Mouse (Mus musculus): ENCODE data around the gene Gm20671.
"Not testable (repeated sequence)": the region's sequence is repeated elsewhere in the genome, so short reads cannot be mapped to it uniquely, and the experiment has no call there.

Gm20671 gene

GRCm38 (mm10) chr5:32827009-32827408 lies at the start of gene Gm20671:
TSS of gene Gm20671 (minus strand) at chr5:32827109.
- DNase-seq (ENCODE audit: low spot score), result no peak

- no peak for DNase-seq (ENCODE audit: low spot score)
Observed at GRCm38 (mm10) chr5:32872346-32872745, 45.4 kb upstream of the Gm20671 start.

- no peak for DNase-seq (ENCODE audit: low spot score)
Observed at GRCm38 (mm10) chr5:32869389-32870024, 42.6 kb upstream of the Gm20671 start.

GRCm38 (mm10) chr5:32863253-32864228 lies 36.6 kb upstream of the Gm20671 start, which contains the start of gene Depdc5:
TSS of gene Depdc5 (plus strand) at chr5:32863701.
- DNase-seq (ENCODE audit: low spot score), result peak; percentile 96

- no peak for DNase-seq (ENCODE audit: low spot score)
Observed at GRCm38 (mm10) chr5:32862469-32863132, 35.7 kb upstream of the Gm20671 start.

GRCm38 (mm10) chr5:32861082-32861481 lies 34.2 kb upstream of the Gm20671 start:
- no peak for DNase-seq (ENCODE audit: low spot score)

GRCm38 (mm10) chr5:32857781-32858220 lies 30.9 kb upstream of the Gm20671 start:
- peak; percentile 26 for DNase-seq (ENCODE audit: low spot score)

GRCm38 (mm10) chr5:32855274-32855673 lies 28.4 kb upstream of the Gm20671 start:
- DNase-seq (ENCODE audit: low spot score), result not testable (repeated sequence)

- DNase-seq (ENCODE audit: low spot score), result no peak
Observed at GRCm38 (mm10) chr5:32854818-32855217, 27.9 kb upstream of the Gm20671 start.

- DNase-seq (ENCODE audit: low spot score), result peak; percentile 99
Observed at GRCm38 (mm10) chr5:32853731-32854507, 27.0 kb upstream of the Gm20671 start, which contains the start of gene Prr14l. TSS of gene Prr14l (minus strand) at chr5:32854256.

- DNase-seq (ENCODE audit: low spot score), result no peak
Observed at GRCm38 (mm10) chr5:32852026-32852425, 25.1 kb upstream of the Gm20671 start.

- DNase-seq (ENCODE audit: low spot score), result not testable (repeated sequence)
Observed at GRCm38 (mm10) chr5:32849580-32849979, 22.7 kb upstream of the Gm20671 start.

- DNase-seq (ENCODE audit: low spot score), result no peak
Observed at GRCm38 (mm10) chr5:32849178-32849577, 22.3 kb upstream of the Gm20671 start.

- DNase-seq (ENCODE audit: low spot score), result no peak
Observed at GRCm38 (mm10) chr5:32840029-32840428, 13.1 kb upstream of the Gm20671 start.

GRCm38 (mm10) chr5:32836976-32837375 lies 10.1 kb upstream of the Gm20671 start:
- no peak for DNase-seq (ENCODE audit: low spot score)

- no peak for DNase-seq (ENCODE audit: low spot score)
Observed at GRCm38 (mm10) chr5:32834497-32834896, 7.6 kb upstream of the Gm20671 start.

GRCm38 (mm10) chr5:32830054-32830453 lies 3.1 kb upstream of the Gm20671 start:
- DNase-seq (ENCODE audit: low spot score), result no peak

GRCm38 (mm10) chr5:32828766-32829165 lies 1.9 kb upstream of the Gm20671 start:
- not testable (repeated sequence) for DNase-seq (ENCODE audit: low spot score)

GRCm38 (mm10) chr5:32820471-32820870 lies 6.4 kb downstream of the Gm20671 start:
- DNase-seq (ENCODE audit: low spot score), result no peak

- DNase-seq (ENCODE audit: low spot score), result no peak
Observed at GRCm38 (mm10) chr5:32815396-32815795, 11.5 kb downstream of the Gm20671 start.

GRCm38 (mm10) chr5:32786454-32786853 lies 40.5 kb downstream of the Gm20671 start:
- not testable (repeated sequence) for DNase-seq (ENCODE audit: low spot score)

All from ovary, postnatal 36 days (tissue).